Mouse (Mus musculus): ENCODE measurements around the gene C1qb. TPM values are rescaled to one million over a fixed set of nuclear protein-coding genes. Genes with fewer than 3 reads are reported as not detected.
A peak's percentile ranks its signal among the peaks of the same experiment; 100 is the strongest.

C1qb gene
- polyA plus RNA-seq, 1 experiment from 2014 or later: 62.8 TPM

- H3K36me3 ChIP-seq (ENCODE audit: control insufficient read depth, insufficient read depth, low read length): no peaks in the 10 kb centered on the region
- H3K4me1 ChIP-seq (replicated peaks; ENCODE audit: control insufficient read depth, insufficient read depth, low read length): peaks cover 4% of the 10 kb centered on the region; the same call in 1 of the 2 replicates
- no peak overlapping the region for H3K4me2 ChIP-seq (ENCODE audit: low read length)
- no peak for DNase-seq (ENCODE audit: low spot score)
- H3K9me3 ChIP-seq (ENCODE audit: control insufficient read depth, low read length): no peaks in the 10 kb centered on the region
- no peak for ATAC-seq (replicated peaks; ENCODE audit: low FRiP score, low TSS enrichment, low read depth)
- no peak overlapping the region for H3K9ac ChIP-seq (ENCODE audit: low read length)
- H3K27me3 ChIP-seq (replicated peaks; ENCODE audit: control insufficient read depth, insufficient read depth, low read length): peaks cover 13% of the 10 kb centered on the region
- H3K27ac ChIP-seq (ENCODE audit: low read depth): no peak overlapping the region
- whole genome bisulfite sequencing: 80% methylated on average over 4 of the region's 4 CpGs
- H3K4me3 ChIP-seq (ENCODE audit: low read depth, low read length): no peak overlapping the region
Measured at GRCm38 (mm10) chr4:136891115-136891514, 5.1 kb upstream of the C1qb start.

DNA sequence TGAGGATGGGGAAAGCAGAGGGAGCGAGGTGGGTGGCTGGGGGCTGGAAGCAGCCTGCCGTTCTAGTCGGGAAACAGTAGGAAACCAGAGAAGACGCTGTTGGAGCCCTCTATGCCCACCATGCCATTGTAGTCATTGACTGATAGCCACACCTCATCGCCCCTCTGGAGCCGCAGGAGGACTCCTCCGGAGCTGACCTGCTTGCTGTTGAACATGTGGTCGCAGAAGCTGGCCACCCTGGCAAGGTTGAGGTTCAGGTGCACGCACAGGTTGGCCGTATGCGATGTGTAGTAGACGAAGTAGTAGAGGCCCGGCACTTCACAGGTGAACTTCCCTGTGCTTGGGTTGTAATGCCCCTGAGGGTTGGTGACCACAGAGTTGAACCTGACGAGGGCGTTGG, 4.0 kb upstream of the C1qb start:
- 86% methylated on average over 15 of the region's 15 CpGs for WGBS
- H3K4me2 ChIP-seq (ENCODE audit: low read length): no peak overlapping the region
- DNase-seq (ENCODE audit: low spot score) (no peak), ATAC-seq (replicated peaks; ENCODE audit: low FRiP score, low TSS enrichment, low read depth) (no peak)
- peaks cover 3% of the 10 kb centered on the region for H3K27me3 ChIP-seq (replicated peaks; ENCODE audit: control insufficient read depth, insufficient read depth, low read length)
- no peaks in the 10 kb centered on the region for H3K9me3 ChIP-seq (ENCODE audit: control insufficient read depth, low read length)
- H3K4me1 ChIP-seq (replicated peaks; ENCODE audit: control insufficient read depth, insufficient read depth, low read length): no peaks in the 10 kb centered on the region
- no peak overlapping the region for H3K4me3 ChIP-seq (ENCODE audit: low read depth, low read length)
- H3K36me3 ChIP-seq (ENCODE audit: control insufficient read depth, insufficient read depth, low read length): no peaks in the 10 kb centered on the region
- H3K9ac ChIP-seq (ENCODE audit: low read length): no peak overlapping the region
- no peak overlapping the region for H3K27ac ChIP-seq (ENCODE audit: low read depth)

DNA sequence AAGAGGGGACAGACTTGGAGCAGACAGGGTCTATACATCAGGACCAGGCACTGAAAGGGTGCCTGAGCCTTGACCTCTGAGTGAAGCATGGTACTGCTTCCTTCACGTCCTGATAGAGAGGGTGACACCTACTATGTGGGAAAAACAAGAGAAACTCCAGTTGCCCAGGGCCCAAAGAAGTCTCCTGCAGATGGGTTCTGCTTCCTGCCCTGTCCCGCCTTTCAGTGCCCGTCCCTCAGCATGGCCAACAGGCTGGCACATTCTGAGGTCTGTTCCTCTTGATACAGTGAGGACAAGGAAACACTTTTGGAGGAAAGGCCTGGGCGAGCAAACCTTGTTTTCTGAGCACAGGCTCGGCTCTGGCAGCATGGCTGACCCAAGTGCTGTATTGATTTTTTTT, 1.7 kb upstream of the C1qb start:
- ATAC-seq (replicated peaks; ENCODE audit: low FRiP score, low TSS enrichment, low read depth) (no peak), DNase-seq (ENCODE audit: low spot score) (no peak)
- 66% methylated on average over 5 of the region's 5 CpGs for WGBS
- H3K36me3 ChIP-seq (ENCODE audit: control insufficient read depth, insufficient read depth, low read length): no peaks in the 10 kb centered on the region
- no peak overlapping the region for H3K9ac ChIP-seq (ENCODE audit: low read length)
- H3K27me3 ChIP-seq (replicated peaks; ENCODE audit: control insufficient read depth, insufficient read depth, low read length): no peaks in the 10 kb centered on the region
- H3K9me3 ChIP-seq (ENCODE audit: control insufficient read depth, low read length): no peaks in the 10 kb centered on the region
- no peak overlapping the region for H3K27ac ChIP-seq (ENCODE audit: low read depth)
- H3K4me3 ChIP-seq (ENCODE audit: low read depth, low read length): no peak overlapping the region
- H3K4me1 ChIP-seq (replicated peaks; ENCODE audit: control insufficient read depth, insufficient read depth, low read length): no peaks in the 10 kb centered on the region
- no peak overlapping the region for H3K4me2 ChIP-seq (ENCODE audit: low read length)

DNA sequence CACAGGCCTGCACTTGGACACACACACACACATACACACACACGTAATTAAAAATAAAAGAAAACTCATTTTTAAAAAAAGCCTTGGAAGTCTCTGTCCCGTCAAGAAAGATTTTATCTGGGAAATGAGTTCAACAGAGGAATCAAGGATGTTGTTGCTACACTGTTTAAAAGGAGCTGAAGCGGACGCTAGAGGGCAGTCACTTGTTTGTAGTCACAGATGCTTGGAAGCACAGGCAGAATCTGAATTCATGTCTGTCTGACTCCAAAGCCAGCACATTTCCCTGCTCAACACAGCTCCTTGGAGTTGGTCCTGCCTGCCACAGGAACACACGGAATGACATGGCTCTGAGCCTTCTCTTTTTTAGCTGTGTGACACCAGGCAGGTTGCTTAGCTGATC, 7.4 kb downstream of the C1qb start:
- no peaks in the 10 kb centered on the region for H3K27me3 ChIP-seq (replicated peaks; ENCODE audit: control insufficient read depth, insufficient read depth, low read length)
- H3K4me3 ChIP-seq (ENCODE audit: low read depth, low read length): no peak overlapping the region
- no peak overlapping the region for H3K27ac ChIP-seq (ENCODE audit: low read depth)
- no peaks in the 10 kb centered on the region for H3K36me3 ChIP-seq (ENCODE audit: control insufficient read depth, insufficient read depth, low read length)
- WGBS: 25% methylated on average over 5 of the region's 5 CpGs
- DNase-seq (ENCODE audit: low spot score) (no peak), ATAC-seq (replicated peaks; ENCODE audit: low FRiP score, low TSS enrichment, low read depth) (no peak)
- H3K9me3 ChIP-seq (ENCODE audit: control insufficient read depth, low read length): no peaks in the 10 kb centered on the region
- H3K4me2 ChIP-seq (ENCODE audit: low read length): no peak overlapping the region
- no peaks in the 10 kb centered on the region for H3K4me1 ChIP-seq (replicated peaks; ENCODE audit: control insufficient read depth, insufficient read depth, low read length)
- H3K9ac ChIP-seq (ENCODE audit: low read length): no peak overlapping the region

- DNase-seq (ENCODE audit: low spot score) (no peak), ATAC-seq (replicated peaks; ENCODE audit: low FRiP score, low TSS enrichment, low read depth) (0 out of 2 replicates have a peak, but pooled peaks have one; percentile 36)
- no peaks in the 10 kb centered on the region for H3K36me3 ChIP-seq (ENCODE audit: control insufficient read depth, insufficient read depth, low read length)
- H3K4me1 ChIP-seq (replicated peaks; ENCODE audit: control insufficient read depth, insufficient read depth, low read length): no peaks in the 10 kb centered on the region
- H3K4me3 ChIP-seq (ENCODE audit: low read depth, low read length): no peak overlapping the region
- 45% methylated on average over 8 of the region's 8 CpGs for WGBS
- no peak overlapping the region for H3K27ac ChIP-seq (ENCODE audit: low read depth)
- H3K4me2 ChIP-seq (ENCODE audit: low read length): no peak overlapping the region
- no peaks in the 10 kb centered on the region for H3K27me3 ChIP-seq (replicated peaks; ENCODE audit: control insufficient read depth, insufficient read depth, low read length)
- no peak overlapping the region for H3K9ac ChIP-seq (ENCODE audit: low read length)
- no peaks in the 10 kb centered on the region for H3K9me3 ChIP-seq (ENCODE audit: control insufficient read depth, low read length)
Measured at GRCm38 (mm10) chr4:136878171-136878570, 7.8 kb downstream of the C1qb start.

- Histone ChIP-seq H3K9me3 (ENCODE audit: control insufficient read depth, low read length) (no peaks in the 10 kb centered on the region), H3K4me2 (ENCODE audit: low read length) (no peak overlapping the region), H3K36me3 (ENCODE audit: control insufficient read depth, insufficient read depth, low read length) (no peaks in the 10 kb centered on the region), H3K27me3 (replicated peaks; ENCODE audit: control insufficient read depth, insufficient read depth, low read length) (no peaks in the 10 kb centered on the region), H3K4me3 (ENCODE audit: low read depth, low read length) (no peak overlapping the region), H3K4me1 (replicated peaks; ENCODE audit: control insufficient read depth, insufficient read depth, low read length) (no peaks in the 10 kb centered on the region), H3K27ac (ENCODE audit: low read depth) (no peak overlapping the region), H3K9ac (ENCODE audit: low read length) (no peak overlapping the region)
- no peak for ATAC-seq (replicated peaks; ENCODE audit: low FRiP score, low TSS enrichment, low read depth)
- WGBS: 16% methylated on average over 7 of the region's 7 CpGs
- peak; percentile 82 for DNase-seq (ENCODE audit: low spot score)
Measured at GRCm38 (mm10) chr4:136876971-136877370, 9.0 kb downstream of the C1qb start.

DNA sequence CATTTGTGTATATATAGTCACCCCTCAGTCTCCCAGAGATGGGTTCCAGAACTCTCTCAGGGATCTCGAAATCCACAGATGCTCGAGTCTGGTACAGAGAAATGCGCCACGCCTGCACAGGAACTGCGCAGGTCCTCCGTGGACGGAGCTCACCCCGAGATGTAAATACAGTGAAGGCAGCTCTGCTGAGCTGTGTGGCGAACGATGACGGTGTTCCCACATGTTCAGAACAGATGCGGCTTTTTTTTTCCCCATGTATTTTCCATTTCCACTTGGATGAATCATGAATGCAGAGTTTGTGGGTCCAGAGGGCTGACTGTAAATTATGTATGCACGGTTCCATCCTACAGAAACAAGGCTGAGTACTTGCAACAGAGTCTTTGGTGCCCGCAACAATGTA, 11.0 kb downstream of the C1qb start:
- no peaks in the 10 kb centered on the region for H3K4me1 ChIP-seq (replicated peaks; ENCODE audit: control insufficient read depth, insufficient read depth, low read length)
- H3K4me3 ChIP-seq (ENCODE audit: low read depth, low read length): no peak overlapping the region
- no peak overlapping the region for H3K9ac ChIP-seq (ENCODE audit: low read length)
- no peak overlapping the region for H3K27ac ChIP-seq (ENCODE audit: low read depth)
- no peaks in the 10 kb centered on the region for H3K36me3 ChIP-seq (ENCODE audit: control insufficient read depth, insufficient read depth, low read length)
- DNase-seq (ENCODE audit: low spot score) (no peak), ATAC-seq (replicated peaks; ENCODE audit: low FRiP score, low TSS enrichment, low read depth) (no peak)
- H3K9me3 ChIP-seq (ENCODE audit: control insufficient read depth, low read length): no peaks in the 10 kb centered on the region
- no peaks in the 10 kb centered on the region for H3K27me3 ChIP-seq (replicated peaks; ENCODE audit: control insufficient read depth, insufficient read depth, low read length)
- no peak overlapping the region for H3K4me2 ChIP-seq (ENCODE audit: low read length)
- WGBS: 84% methylated on average over 14 of the region's 14 CpGs

GRCm38 (mm10) chr4:136868371-136868770, 17.6 kb downstream of the C1qb start:
- H3K9me3 ChIP-seq (ENCODE audit: control insufficient read depth, low read length): no peaks in the 10 kb centered on the region
- H3K4me2 ChIP-seq (ENCODE audit: low read length): no peak overlapping the region
- DNase-seq (ENCODE audit: low spot score) (no peak), ATAC-seq (replicated peaks; ENCODE audit: low FRiP score, low TSS enrichment, low read depth) (no peak)
- no peaks in the 10 kb centered on the region for H3K27me3 ChIP-seq (replicated peaks; ENCODE audit: control insufficient read depth, insufficient read depth, low read length)
- 61% methylated on average over 6 of the region's 6 CpGs for WGBS
- no peak overlapping the region for H3K9ac ChIP-seq (ENCODE audit: low read length)
- peaks cover 14% of the 10 kb centered on the region; the same call in 1 of the 2 replicates for H3K4me1 ChIP-seq (replicated peaks; ENCODE audit: control insufficient read depth, insufficient read depth, low read length)
- no peak overlapping the region for H3K4me3 ChIP-seq (ENCODE audit: low read depth, low read length)
- no peaks in the 10 kb centered on the region for H3K36me3 ChIP-seq (ENCODE audit: control insufficient read depth, insufficient read depth, low read length)
- no peak overlapping the region for H3K27ac ChIP-seq (ENCODE audit: low read depth)

DNA sequence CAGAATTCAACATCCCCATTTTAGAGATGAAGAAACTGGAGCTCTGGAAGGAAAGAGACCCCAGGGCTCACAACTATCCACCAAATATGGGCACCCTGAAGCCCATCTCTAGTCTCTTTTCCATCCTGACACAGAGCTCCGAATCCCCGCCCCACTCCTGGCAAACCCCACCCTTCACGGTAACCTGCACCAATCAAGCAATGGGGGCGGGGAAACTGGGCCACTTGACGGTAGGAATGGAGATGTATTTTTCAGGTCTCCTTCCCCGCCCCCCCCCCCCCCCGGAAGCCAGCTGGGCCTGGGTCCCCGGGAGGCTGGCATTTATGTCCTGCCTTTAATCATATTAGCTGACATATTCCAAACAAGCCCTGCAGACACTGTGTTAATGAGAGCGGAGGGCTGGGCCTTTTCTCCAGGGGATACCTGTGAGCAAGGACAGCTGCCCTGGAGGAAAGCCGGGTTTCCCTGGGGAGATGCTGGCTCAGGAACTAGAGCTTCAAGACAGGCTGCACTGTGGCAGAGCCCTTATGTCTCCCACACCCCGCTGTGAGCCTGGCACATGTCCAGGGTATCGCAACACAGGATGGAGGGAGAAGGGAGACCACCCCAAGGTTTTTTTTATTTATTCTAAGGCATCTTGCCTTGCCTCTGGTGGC, 18.2 kb downstream of the C1qb start:
- Histone ChIP-seq H3K9me3 (ENCODE audit: control insufficient read depth, low read length) (no peaks in the 10 kb centered on the region), H3K36me3 (ENCODE audit: control insufficient read depth, insufficient read depth, low read length) (no peaks in the 10 kb centered on the region), H3K27me3 (replicated peaks; ENCODE audit: control insufficient read depth, insufficient read depth, low read length) (no peaks in the 10 kb centered on the region), H3K4me1 (replicated peaks; ENCODE audit: control insufficient read depth, insufficient read depth, low read length) (peaks cover 14% of the 10 kb centered on the region; the same call in 1 of the 2 replicates), H3K9ac (ENCODE audit: low read length) (no peak overlapping the region), H3K4me3 (ENCODE audit: low read depth, low read length) (no peak overlapping the region), H3K4me2 (ENCODE audit: low read length) (peak overlapping the region; percentile 18; the same call in 1 of the 2 replicates), H3K27ac (ENCODE audit: low read depth) (no peak overlapping the region)
- DNase-seq (ENCODE audit: low spot score): peak; percentile 68
- WGBS: 13% methylated on average over 12 of the region's 12 CpGs
- peak; percentile 68; the same call in 1 of the 2 replicates for ATAC-seq (replicated peaks; ENCODE audit: low FRiP score, low TSS enrichment, low read depth)
